Mouse (Mus musculus): ENCODE data around the gene Naa40. TPM values are rescaled to one million over a fixed set of nuclear protein-coding genes. Genes with fewer than 3 reads are reported as not detected.

The Naa40 gene
- total RNA-seq, 2 experiments from 2014 or later: 8.3 to 13.0 TPM

DNA sequence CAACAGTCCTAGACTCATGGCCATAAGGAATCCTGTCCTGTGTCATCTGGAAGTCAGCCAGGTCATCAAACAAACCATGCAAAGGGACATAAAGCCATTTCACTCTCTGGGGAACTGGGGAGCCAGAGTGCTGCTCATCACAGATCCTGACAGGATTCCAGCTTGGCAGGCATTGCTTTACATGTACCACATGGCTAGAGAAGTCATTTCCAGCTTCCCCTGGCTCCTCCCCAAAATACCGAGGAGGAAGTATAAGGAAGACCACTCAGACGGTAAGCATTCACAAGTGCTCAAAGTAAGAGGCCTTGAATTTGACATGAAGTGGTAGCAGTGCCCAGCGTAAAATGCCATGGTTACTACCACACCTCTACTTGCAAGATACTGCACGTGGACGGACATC lies 26.5 kb downstream of the Naa40 start:
- no peak for DNase-seq

GRCm38 (mm10) chr19:7213010-7213409 lies 28.0 kb downstream of the Naa40 start:
- DNase-seq: no peak

- no peak for DNase-seq
These were observed 28.8 kb downstream of the Naa40 start for GRCm38 (mm10) chr19:7212216-7212615.

- DNase-seq: no peak
These were observed 30.9 kb downstream of the Naa40 start for GRCm38 (mm10) chr19:7209907-7210646.

DNA sequence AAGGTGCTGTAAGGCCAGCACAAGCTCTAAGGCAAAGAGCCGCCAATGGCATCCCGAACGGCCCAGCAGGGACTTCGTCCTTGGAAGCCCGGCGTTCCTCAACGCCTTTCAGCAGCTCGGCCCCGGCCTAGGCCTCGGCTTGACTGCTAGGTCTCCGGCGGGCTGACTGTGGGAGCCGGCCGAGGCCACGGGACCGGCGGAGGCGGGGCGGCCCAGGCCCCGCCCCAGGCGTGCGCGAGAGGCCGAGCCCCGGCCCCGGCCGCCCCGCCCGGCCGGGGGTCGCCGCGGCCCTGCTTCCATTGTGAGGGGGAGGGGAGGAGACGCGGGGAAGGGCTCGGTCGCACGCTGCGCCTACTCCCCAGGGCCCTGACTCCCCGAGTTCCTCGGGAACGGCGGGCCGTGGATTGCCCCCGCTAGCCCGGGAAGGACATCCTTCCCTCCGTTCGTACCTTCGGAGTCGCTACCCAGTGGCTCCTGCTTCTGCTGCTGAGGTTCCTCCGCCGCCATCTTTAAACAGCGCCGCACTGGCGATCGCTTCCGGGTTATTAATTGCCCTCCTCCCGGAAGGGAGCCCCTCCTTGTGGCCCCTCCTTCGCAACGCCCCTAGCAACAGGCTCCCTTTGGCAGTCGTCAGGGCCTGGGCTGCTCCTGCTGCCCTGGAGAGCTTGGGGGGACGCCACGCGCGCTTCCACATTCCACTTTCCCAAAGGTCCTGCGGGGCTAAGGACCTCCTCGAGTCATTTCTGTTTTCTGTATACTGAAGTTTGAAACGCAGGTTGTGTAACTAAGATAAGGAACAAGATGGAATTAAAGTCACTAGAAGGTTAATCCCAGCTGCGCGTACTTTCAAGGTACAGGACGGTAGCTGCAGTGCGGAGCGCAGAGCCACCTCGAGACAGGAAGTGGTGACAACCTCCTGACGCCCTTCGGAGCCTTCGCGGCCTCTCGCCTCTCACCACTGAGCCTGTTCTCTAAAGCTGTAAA lies 34.9 kb downstream of the Naa40 start, which contains the start of gene Otub1:
Gene Otub1, minus strand, starts transcription at position 564 of the 984 bp plus-strand sequence.
- DNase-seq: peak; percentile 92

GRCm38 (mm10) chr19:7205326-7205725 lies 35.7 kb downstream of the Naa40 start:
- peak; percentile 4 for DNase-seq

DNA sequence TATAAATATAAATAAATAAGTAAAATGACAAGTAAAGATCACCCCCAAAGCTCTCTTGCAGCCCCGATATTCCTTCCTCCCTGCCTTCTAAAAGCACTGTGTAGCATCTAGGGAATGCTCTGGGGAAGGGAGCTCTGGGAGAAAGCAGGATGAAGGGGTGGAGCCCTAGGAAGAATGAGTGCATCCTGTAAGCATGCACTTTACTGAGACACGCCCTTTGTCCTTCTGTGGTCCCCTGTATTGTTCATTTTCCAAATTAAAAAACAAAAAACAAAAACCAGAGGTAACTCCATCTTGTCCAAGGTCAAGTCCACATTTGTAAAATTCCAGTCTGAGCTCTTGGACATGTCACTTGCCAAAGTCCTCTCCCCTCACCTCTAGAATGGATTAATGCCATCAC lies 36.1 kb downstream of the Naa40 start:
- no peak for DNase-seq

DNA sequence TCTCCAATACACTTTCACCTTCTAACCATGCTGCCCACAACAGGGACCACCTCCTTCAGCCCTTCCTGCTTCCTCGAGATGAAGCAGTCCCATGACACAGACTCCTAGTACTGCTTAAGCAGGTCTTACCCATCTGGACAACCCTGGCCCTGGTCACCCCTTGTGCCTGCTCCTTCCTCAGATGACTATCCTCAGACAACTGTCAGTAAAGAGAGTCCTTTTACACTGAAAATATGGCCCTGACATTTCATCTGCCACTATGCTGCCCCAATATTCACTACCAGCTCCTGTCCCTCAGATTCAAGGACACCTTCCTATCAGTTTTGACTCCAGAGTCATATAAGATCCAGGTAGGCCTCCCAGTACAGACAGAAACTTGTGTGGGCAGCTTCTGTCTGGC lies 40.6 kb downstream of the Naa40 start:
- DNase-seq: no peak

DNA sequence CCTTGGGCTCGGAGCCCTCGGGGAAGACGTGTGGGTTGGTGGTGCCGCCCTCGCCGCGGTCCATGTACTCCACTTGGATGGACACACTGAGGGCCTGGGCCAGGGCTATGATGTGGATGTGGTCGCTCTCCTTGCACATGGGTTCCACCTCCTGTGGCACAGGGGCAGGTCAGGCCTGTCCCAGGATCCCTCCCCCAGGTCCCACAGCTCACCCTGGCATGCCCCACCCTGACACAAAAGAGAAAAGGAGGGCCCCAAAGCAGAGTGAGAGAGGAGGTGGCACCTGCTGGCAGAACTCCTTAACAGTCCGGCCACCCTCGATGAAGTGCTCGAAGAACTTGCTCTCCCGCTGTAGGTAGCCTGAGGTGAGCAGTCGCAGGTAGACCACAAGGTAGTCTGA lies 41.9 kb downstream of the Naa40 start:
- DNase-seq: no peak

DNA sequence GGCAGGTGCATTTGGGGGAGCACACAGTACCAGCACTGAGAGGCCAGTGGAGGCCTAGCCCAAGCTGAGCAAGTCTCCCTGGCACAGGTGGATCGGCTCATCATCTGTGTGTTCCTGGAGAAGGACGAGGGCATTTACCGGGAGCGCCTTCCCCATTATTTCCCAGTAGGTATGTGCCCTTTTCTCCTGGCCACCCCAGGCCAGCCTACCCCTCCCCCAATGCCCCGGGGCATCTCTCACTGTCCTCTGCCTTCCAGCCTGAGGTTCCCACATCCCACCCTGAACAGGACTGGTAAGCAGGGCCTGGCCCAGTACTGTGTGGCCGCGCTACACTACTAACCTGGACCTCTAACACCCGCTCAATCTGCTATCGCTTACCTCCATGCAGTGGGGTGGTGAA lies 43.5 kb downstream of the Naa40 start:
- no peak for DNase-seq

- DNase-seq: no peak
These were observed 44.2 kb downstream of the Naa40 start for GRCm38 (mm10) chr19:7196741-7197270.

DNA sequence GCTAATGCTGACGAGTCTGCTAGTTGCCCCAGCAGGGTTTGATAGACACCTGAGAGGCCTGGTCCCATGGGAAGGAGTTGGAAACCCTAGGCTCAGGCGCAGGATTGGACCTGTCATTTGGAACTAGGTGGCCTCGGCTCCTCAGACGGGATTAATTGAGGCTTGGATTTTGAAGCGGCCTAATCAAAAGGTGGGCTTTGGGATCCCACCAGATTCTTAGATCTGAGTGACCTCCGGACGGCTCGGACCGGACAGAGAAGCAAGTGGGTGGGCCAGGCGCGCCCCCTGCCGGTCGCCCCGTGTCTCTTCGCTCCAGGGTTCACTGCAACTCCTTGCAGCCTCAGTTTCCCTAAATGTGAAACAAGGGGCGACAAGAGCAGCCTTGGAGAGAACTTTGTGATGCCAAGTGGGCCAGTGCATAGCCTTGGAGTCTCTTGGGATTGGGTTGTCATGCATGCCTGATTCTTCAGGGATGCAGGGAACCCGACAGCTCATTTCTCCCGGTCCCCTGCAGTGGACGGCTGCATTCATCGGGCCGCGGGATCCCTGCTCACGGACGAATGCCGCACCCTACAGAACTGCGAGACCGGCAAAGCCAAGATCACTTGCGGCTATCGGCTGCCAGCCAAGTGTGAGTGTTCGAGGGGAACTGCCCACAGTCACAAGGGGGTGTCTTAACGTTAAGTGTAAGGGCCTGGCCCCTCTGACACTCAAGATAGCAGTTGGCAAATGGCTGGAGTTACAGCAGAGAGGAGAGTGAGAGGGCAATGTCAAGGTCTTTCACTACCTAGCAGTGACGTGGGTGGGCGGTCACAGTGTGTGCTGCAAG lies 44.9 kb downstream of the Naa40 start:
- peak; percentile 40 for DNase-seq

- DNase-seq: no peak
These were observed 48.4 kb downstream of the Naa40 start for GRCm38 (mm10) chr19:7192561-7192967.

GRCm38 (mm10) chr19:7191639-7192038 lies 49.3 kb downstream of the Naa40 start:
- DNase-seq: no peak

DNA sequence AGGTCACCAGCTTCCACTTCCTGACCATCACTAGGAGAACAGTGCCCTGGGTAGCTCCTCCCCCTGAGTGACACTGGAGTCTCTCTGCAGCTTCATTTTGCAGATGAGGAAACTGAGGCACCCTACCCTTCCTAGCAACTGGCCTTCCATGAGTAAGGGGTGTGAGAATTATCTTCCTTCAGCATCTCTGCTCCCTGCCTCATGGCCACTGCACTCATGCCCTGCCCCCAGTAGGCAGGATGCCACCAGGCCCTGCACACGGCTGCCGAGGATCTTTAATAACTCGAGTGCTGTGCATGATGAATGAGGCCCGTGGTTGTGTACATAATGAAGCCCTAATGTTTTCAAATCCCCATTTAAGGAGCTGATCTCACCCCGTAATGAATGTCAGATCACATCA lies 50.0 kb downstream of the Naa40 start:
- no peak for DNase-seq

DNA sequence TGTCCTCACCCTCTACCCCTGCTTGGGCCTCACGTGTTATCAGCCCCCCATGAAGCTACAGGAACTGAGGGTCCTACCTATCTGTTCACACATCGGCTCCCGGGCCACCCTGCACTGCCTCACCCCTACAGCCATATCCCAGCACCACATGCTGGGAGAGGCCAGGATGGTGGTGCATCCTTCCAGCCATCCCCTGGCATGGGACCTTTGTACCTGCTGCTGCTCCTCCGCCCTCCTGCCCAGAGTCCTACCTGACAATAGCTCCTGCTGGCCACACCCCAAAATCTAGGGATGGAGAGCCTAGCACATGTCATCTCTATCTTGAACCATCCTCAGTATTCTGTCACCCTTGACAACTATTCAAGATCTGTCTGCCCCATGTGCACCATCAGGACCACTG lies 52.0 kb downstream of the Naa40 start:
- DNase-seq: no peak

- DNase-seq: no peak
These were observed 53.8 kb downstream of the Naa40 start for GRCm38 (mm10) chr19:7187157-7187556.

- DNase-seq: no peak
These were observed 55.2 kb downstream of the Naa40 start for GRCm38 (mm10) chr19:7185715-7186291.

- DNase-seq: no peak
These were observed 55.9 kb downstream of the Naa40 start for GRCm38 (mm10) chr19:7185059-7185458.

- DNase-seq: no peak
These were observed 57.6 kb downstream of the Naa40 start for GRCm38 (mm10) chr19:7183419-7183818.

DNA sequence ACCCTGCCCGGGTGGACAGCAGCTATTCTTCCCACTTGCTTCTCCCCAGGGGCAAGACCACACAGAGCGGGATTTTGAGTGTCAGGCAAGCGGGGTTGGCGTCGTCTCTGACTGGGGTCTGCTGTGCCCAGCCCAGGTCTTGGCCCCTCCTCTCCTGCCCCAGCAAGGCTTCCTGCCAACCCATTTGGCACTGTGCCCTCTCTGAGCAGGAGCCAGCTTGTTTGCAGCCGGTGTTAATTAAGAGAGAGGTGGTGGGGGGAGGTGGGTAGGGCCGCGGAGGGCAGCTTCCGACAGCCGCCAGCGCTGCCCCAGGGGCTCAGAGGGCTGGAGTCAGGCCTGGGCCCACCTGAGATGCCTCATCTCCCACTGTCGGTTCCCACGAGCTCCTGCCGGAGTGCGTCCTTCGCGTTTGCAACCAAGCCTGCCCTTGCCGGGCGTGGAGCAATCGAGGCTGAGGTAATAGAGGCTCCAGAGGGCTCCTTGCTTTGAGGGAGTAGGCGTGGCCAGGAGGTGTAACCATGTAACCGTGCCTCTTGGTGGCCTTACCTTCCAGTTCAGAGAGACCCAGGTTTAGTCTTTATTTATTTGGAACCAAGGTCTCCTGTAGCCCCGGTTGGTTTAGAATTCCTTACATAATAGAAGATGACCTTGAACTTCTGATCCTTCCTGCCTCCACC lies 58.6 kb downstream of the Naa40 start:
- DNase-seq: no peak

Data from gastrocnemius, postnatal 25 days (tissue).